Mouse (Mus musculus) neural tube, embryonic 11.5 days (tissue): Measurements from ENCODE around the gene Itih4. TPM values are rescaled to one million over a fixed set of nuclear protein-coding genes. Genes with fewer than 3 reads are reported as not detected.

Experiments
- ATAC-seq: fragments of 200-750 bp; cut with Nextera tagmentation; 2 replicates; pipeline ENCODE4 v1.8.0; 2017; ENCODE audit warnings: moderate number of reproducible peaks, mild to moderate bottlenecking, moderate TSS enrichment, moderate library complexity; ENCODE audit not compliant: insufficient read depth, low FRiP score, low TSS enrichment
- DNase-seq: peaks from one replicate; pipeline ENCODE4 v3.0.0-alpha.2; 2015; ENCODE audit warnings: low spot score
- H3K27ac ChIP-seq: fragments of 300-500 bp; sonication (generic); 2 replicates; pipeline ENCODE4 v1.5.1; 2014; ENCODE audit warnings: low read depth, mild to moderate bottlenecking, low read length
- H3K27me3 ChIP-seq: fragments of 300-500 bp; sonication (generic); 2 replicates; pipeline ENCODE4 v1.6.1; 2014; ENCODE audit warnings: mild to moderate bottlenecking, low read length, mixed read lengths; ENCODE audit not compliant: control insufficient read depth, insufficient read depth
- H3K36me3 ChIP-seq: fragments of 300-500 bp; sonication (generic); 2 replicates; pipeline ENCODE4 v1.6.1; 2014; ENCODE audit warnings: mild to moderate bottlenecking, low read length, moderate library complexity, mixed read lengths; ENCODE audit not compliant: control insufficient read depth, insufficient read depth
- H3K4me1 ChIP-seq: fragments of 300-500 bp; sonication (generic); 2 replicates; pipeline ENCODE4 v1.6.1; 2014; ENCODE audit warnings: low read length, mixed read lengths; ENCODE audit not compliant: control insufficient read depth, insufficient read depth
- H3K4me2 ChIP-seq: fragments of 300-500 bp; sonication (generic); 2 replicates; pipeline ENCODE4 v1.6.1; 2014; ENCODE audit warnings: low read depth, mild to moderate bottlenecking, moderate library complexity
- H3K4me3 ChIP-seq: fragments of 300-500 bp; sonication (generic); 2 replicates; pipeline ENCODE4 v1.5.1; 2014; ENCODE audit warnings: low read depth, low read length
- H3K9ac ChIP-seq: fragments of 300-500 bp; sonication (generic); 2 replicates; pipeline ENCODE4 v1.6.1; 2014; ENCODE audit warnings: mild to moderate bottlenecking, low read length
- H3K9me3 ChIP-seq: fragments of 300-500 bp; sonication (generic); 2 replicates; pipeline ENCODE4 v1.6.1; 2016; ENCODE audit warnings: low read length; ENCODE audit not compliant: control insufficient read depth
- WGBS: fragments of 180-500 bp; shearing (Covaris S2); extraction: QIAGEN DNeasy Blood & Tissue Kit; methylation state at CpG from one replicate; pipeline ENCODE4 v1.1.7; 2014; 5-methylcytosine and 5-hydroxymethylcytosine counted together
- polyA plus RNA-seq: library from polyadenylated mRNA; unstranded; fragments of >200 nt; fragmentation: Nextera tagmentation; extraction: Ambion mirVana; gene quantifications from 2 replicates; pipeline ENCODE4 v1.2.1, GENCODE M21; 2014

Gene Itih4
- polyA plus RNA-seq = not detected in 2 replicates

DNA sequence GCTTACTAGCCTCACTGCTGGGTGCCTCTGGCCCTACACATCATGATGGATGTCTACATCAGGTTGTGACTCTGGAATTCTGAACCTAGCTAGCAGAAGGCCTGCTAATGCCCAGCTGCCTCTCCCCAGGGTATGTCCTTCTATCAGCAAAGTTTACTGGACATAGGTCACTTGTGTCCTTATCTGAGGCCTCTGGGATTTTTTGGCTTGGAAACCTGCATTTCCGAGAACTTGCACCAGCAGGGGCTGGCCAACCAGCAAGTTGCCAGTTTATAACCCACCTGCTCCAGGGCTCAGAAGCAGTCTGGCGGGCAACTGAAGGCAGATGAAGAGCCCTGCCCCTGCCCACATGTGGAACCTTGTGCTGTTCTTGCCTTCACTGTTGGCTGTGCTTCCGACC lies at the start of gene Itih4:
Itih4 (plus strand) TSS at position 273 of the 400 bp plus-strand sequence.
- DNase-seq (no peak), ATAC-seq (no peak)
- Histone ChIP-seq H3K4me3 (no peak within 1 kb of the TSS), H3K27ac (no peak within 1 kb of the TSS), H3K9me3 (no peaks in the 10 kb centered on the region), H3K4me2 (no peak within 1 kb of the TSS), H3K4me1 (no peaks in the 10 kb centered on the region), H3K27me3 (no peaks in the 10 kb centered on the region), H3K36me3 (no peaks in the 10 kb centered on the region), H3K9ac (no peak within 1 kb of the TSS)
- WGBS = 86% methylated on average over 3 of the region's 3 CpGs

DNA sequence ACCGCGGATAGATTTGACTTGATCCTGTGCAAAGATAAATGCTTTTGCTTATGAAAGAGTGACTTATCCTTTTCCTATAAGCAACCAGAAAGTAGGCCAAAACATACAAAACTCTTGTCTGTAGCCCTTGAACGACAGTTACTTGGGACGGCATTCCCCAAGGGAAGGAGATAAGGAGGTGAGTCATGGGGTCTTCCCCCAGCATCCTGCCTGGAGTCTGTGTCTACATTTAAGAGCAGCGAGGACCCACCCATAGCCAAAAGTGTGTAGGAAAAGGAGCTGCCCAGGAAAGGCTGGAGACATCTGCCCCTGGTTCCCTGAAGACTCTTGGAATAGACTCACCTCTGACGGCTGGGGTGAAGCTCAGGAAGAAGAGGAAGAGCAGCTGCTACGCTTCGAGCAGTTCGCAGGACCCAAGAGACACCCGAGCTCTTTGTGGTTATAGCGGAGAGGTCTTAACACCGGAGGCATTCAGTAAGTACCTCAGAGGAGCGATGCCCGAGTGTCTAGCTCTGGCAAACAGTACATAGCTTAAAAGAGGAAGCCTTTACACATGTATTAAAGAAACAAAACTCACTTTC lies 48.8 kb upstream of the Itih4 start:
- WGBS = 92% methylated on average over 14 of the region's 14 CpGs
- H3K9ac ChIP-seq = no peak overlapping the region

DNA sequence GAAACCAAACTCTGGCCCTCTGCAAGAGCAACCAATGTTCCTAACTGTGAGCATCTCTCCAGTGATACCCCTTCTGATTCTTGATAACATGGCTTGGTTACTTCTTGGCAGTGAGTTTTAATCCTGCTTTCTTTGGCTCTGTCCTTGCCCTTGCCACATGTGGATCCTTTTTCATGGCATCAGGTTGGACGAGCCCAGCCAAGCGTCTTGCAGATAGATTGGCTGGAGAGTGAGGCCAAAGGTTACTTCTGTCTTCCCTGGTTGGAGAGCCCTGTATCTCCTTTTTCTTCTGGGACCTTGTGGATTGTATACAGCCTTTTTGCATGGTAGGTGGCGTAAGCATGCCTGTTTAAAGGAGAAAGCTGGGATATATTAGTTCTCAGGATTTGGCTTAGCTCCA lies 42.6 kb upstream of the Itih4 start:
- H3K36me3 ChIP-seq = no peaks in the 10 kb centered on the region
- no peaks in the 10 kb centered on the region for H3K27me3 ChIP-seq
- no peaks in the 10 kb centered on the region for H3K9me3 ChIP-seq
- H3K4me2 ChIP-seq = no peak overlapping the region
- no peaks in the 10 kb centered on the region for H3K4me1 ChIP-seq
- no peak overlapping the region for H3K4me3 ChIP-seq
- ATAC-seq (no peak), DNase-seq (no peak)
- H3K27ac ChIP-seq = no peak overlapping the region
- 94% methylated on average over 3 of the region's 3 CpGs for WGBS
- no peak overlapping the region for H3K9ac ChIP-seq

More for the DNA sequence above, 48.8 kb upstream of the Itih4 start:
- DNase-seq (no peak), ATAC-seq (no peak)
- no peak overlapping the region for H3K27ac ChIP-seq
- H3K4me3 ChIP-seq = no peak overlapping the region
- no peaks in the 10 kb centered on the region for H3K27me3 ChIP-seq
- no peaks in the 10 kb centered on the region for H3K9me3 ChIP-seq
- no peak overlapping the region for H3K4me2 ChIP-seq
- no peaks in the 10 kb centered on the region for H3K4me1 ChIP-seq
- H3K36me3 ChIP-seq = no peaks in the 10 kb centered on the region

DNA sequence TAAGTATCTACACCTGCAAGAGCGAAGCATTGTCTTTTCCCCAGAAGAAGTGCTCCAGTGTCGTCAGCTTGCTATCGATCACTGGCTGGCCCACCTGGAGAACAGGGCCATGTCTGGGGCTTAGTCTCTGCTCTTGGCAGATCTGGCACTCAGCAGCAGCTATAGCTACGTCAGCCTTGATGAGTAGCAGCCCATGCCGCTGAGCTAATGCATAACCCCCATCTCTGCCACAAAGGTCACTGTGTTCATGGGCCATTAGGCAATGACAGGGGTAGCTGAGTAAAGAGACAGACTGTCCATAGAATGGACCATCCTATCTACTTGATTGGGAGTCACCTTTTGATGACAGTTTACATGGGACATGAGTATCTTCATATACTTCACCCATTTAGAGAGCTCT lies 35.8 kb upstream of the Itih4 start:
- DNase-seq (no peak), ATAC-seq (no peak)
- Histone ChIP-seq H3K9me3 (no peaks in the 10 kb centered on the region), H3K27me3 (no peaks in the 10 kb centered on the region), H3K9ac (no peak overlapping the region), H3K4me1 (no peaks in the 10 kb centered on the region), H3K4me3 (no peak overlapping the region), H3K4me2 (no peak overlapping the region), H3K27ac (no peak overlapping the region), H3K36me3 (no peaks in the 10 kb centered on the region)
- WGBS = 81% methylated on average over 5 of the region's 5 CpGs

DNA sequence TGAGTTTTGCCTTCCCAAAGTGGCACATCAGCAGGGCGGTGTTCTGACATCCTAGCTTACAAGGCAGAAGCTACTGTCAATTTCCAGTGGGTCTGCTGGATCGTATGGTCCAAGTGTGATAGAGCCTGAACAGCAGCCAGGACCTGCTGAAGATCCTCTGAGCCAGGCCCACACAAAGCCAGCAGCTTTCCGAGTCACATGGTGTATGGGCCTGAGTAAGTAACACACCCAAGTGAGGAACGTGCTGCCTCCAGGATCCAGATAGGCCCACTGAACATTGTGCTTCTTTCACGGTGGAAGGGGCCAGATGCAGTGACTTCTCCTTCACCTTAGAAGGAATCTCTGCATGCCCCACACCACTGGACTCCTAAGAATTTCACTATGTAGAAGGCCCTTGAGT lies 34.0 kb upstream of the Itih4 start:
- H3K4me1 ChIP-seq = no peaks in the 10 kb centered on the region
- no peak overlapping the region for H3K27ac ChIP-seq
- no peaks in the 10 kb centered on the region for H3K27me3 ChIP-seq
- H3K9ac ChIP-seq = no peak overlapping the region
- no peaks in the 10 kb centered on the region for H3K9me3 ChIP-seq
- no peak overlapping the region for H3K4me2 ChIP-seq
- no peak for ATAC-seq
- WGBS = 92% methylated on average over 5 of the region's 5 CpGs
- H3K4me3 ChIP-seq = no peak overlapping the region
- H3K36me3 ChIP-seq = no peaks in the 10 kb centered on the region
- no peak for DNase-seq

DNA sequence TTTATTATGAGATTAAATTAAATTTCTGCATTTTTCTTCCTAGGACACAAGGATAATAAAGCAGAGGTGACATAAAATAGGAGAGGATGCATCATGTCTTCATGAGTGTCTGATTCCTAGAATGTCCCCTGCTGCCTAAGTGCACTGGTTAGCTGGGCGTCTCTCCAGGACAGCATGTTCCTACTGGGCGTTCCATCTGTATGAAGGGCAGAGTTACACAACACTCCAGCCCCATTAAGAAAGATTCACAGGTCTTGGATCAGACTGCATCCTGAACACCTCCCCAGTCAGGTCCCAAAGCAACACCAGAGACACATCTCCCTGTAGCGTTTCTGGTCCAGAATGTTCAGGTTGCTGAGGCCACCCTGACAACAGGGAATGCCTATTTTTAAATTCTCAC lies 31.0 kb upstream of the Itih4 start:
- no peaks in the 10 kb centered on the region for H3K9me3 ChIP-seq
- no peak overlapping the region for H3K4me2 ChIP-seq
- no peak overlapping the region for H3K27ac ChIP-seq
- no peak for ATAC-seq
- H3K27me3 ChIP-seq = no peaks in the 10 kb centered on the region
- H3K9ac ChIP-seq = no peak overlapping the region
- H3K4me3 ChIP-seq = no peak overlapping the region
- H3K4me1 ChIP-seq = no peaks in the 10 kb centered on the region
- WGBS = 93% methylated on average over 3 of the region's 3 CpGs
- no peaks in the 10 kb centered on the region for H3K36me3 ChIP-seq
- no peak for DNase-seq

DNA sequence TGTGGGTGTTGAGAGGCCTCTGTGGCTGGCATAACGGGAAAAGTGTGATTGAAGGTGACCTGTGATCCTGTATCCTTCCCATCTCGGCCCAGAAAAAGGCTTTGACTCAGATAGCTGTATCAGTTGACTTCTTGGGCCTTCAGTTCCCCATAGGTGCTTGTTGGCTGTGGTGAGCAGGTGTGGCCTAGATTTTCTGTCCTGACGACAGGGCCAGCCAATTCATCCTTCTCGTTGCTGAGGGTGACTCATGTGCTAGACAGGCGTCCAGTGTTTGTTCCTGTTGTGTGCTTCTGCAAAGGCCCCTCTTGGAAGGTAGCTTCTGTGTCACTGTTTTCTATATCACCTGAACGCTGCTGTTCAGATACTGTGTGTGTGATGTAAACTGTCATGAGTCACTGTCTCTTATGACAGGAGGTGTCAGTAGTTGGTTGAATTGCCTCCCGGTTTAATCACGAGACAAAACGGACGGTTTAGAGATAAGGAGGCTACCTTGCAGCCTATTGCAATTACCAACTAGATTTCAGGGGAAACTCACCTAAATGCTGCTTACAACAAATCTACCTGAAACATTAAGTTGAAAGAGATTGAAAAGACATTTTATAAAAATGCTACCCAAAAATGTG lies 29.3 kb upstream of the Itih4 start:
- DNase-seq = no peak
- no peaks in the 10 kb centered on the region for H3K27me3 ChIP-seq
- no peaks in the 10 kb centered on the region for H3K4me1 ChIP-seq
- H3K4me2 ChIP-seq = no peak overlapping the region
- no peak overlapping the region for H3K9ac ChIP-seq
- WGBS = 94% methylated on average over 10 of the region's 10 CpGs
- ATAC-seq = no peak
- H3K4me3 ChIP-seq = no peak overlapping the region
- H3K27ac ChIP-seq = no peak overlapping the region
- no peaks in the 10 kb centered on the region for H3K36me3 ChIP-seq
- H3K9me3 ChIP-seq = no peaks in the 10 kb centered on the region

DNA sequence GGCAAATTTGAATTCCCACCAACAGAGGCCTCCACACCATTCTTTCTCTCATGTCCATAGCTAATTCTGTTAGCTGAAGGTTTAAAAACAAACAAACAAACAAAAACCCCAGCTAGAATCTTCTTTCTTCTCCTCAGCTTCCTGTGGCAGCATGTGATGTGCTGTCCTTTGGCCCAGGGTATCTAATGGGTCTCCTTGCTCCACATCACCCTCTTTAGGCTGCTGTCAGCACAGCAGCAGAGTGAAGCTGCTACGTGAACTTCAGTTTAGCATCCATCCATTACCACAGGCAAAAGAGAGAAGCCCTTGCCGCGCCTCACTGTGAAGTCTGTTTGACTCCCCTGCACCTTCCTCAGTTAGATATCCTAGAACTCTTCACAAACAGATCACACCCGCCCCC lies 28.3 kb upstream of the Itih4 start:
- ATAC-seq (no peak), DNase-seq (no peak)
- Histone ChIP-seq H3K9ac (no peak overlapping the region), H3K4me3 (no peak overlapping the region), H3K9me3 (no peaks in the 10 kb centered on the region), H3K27me3 (no peaks in the 10 kb centered on the region), H3K4me2 (no peak overlapping the region), H3K4me1 (no peaks in the 10 kb centered on the region), H3K36me3 (no peaks in the 10 kb centered on the region), H3K27ac (no peak overlapping the region)
- 75% methylated on average over 4 of the region's 4 CpGs for WGBS

DNA sequence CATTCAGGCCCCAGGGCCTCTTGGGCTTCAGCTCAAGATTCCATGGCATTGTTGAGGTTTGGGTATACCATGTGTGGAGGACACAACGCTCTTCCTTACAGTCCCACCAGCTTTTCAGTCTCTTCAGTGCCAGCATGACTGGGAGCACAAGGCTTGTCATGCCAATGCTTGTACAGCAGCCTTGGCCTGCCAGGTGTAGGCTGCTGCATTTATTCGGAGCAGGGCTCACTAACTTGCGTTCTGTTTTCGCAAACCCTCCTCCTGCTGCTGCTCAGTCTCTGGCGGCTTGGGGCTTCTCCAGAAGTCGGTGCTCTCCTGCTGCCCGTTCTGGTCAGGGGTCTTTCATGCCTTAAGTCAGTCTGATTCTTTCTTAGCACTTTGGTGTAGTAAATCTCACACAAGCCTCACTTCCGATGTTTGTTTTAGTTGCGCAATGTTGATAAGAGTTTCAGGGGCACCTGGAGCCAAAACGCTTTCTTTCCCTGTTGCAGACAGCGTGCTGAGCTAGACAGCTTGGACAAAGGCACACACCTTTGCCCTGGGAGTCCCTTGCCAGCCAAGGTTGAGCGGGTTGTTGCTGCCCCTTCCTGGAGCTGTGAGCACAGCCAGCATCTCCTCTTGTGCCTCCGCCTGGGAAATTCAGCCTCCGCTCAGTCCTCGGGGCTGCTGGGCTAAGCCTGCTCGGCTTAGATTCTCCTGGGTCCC lies 24.7 kb upstream of the Itih4 start:
- WGBS = 83% methylated on average over 16 of the region's 16 CpGs

More for the DNA sequence above, 24.7 kb upstream of the Itih4 start:
- ATAC-seq = no peak
- H3K4me2 ChIP-seq = no peak overlapping the region
- no peaks in the 10 kb centered on the region for H3K4me1 ChIP-seq
- H3K9me3 ChIP-seq = no peaks in the 10 kb centered on the region
- H3K27me3 ChIP-seq = no peaks in the 10 kb centered on the region
- no peak overlapping the region for H3K27ac ChIP-seq
- H3K9ac ChIP-seq = no peak overlapping the region
- no peak for DNase-seq
- no peaks in the 10 kb centered on the region for H3K36me3 ChIP-seq
- no peak overlapping the region for H3K4me3 ChIP-seq
